Mouse (Mus musculus): Measurements from ENCODE around the gene Metap1.

GRCm38 (mm10) chr3:138463807-138464206, 25.5 kb downstream of the Metap1 start:
- TF ChIP-seq CTCF (IDR thresholded peaks at IDR 0.05; ENCODE audit: insufficient read depth, low read depth, low read length) (no peak), POLR2A (IDR thresholded peaks at IDR 0.05; ENCODE audit: insufficient read depth, low read depth, low read length) (no peak)
